Mouse (Mus musculus): ENCODE results near the gene Nudt17. TPM values are rescaled to one million over a fixed set of nuclear protein-coding genes. Genes with fewer than 3 reads are reported as not detected.
"Not testable (repeated sequence)": the region's sequence is repeated elsewhere in the genome, so short reads cannot be mapped to it uniquely, and the experiment has no call there.

The Nudt17 gene
- 20.0 and 24.7 TPM in 2 replicates for polyA plus RNA-seq (2015; fragmentation: Nextera tagmentation; extraction: Ambion mirVana)

GRCm38 (mm10) chr3:96707903-96708683 is at the start of gene Nudt17:
Gene Nudt17, minus strand, starts transcription at chr3:96708562.
- peak within 1 kb of the TSS; percentile 78 for H3K9ac ChIP-seq (replicated peaks)
- peak within 1 kb of the TSS; percentile 99 for H3K4me2 ChIP-seq
- H3K36me3 ChIP-seq: peaks cover 50% of the 10 kb centered on the region
- 6% methylated on average over 42 of the region's 42 CpGs for WGBS
- H3K27ac ChIP-seq (replicated peaks): no peak within 1 kb of the TSS
- H3K9me3 ChIP-seq (replicated peaks): no peaks in the 10 kb centered on the region
- H3K4me3 ChIP-seq (replicated peaks): peak within 1 kb of the TSS; percentile 55
- H3K27me3 ChIP-seq (replicated peaks): no peaks in the 10 kb centered on the region
- peak; percentile 92 for ATAC-seq (ENCODE audit: low FRiP score)
- peaks cover 6% of the 10 kb centered on the region for H3K4me1 ChIP-seq

DNA sequence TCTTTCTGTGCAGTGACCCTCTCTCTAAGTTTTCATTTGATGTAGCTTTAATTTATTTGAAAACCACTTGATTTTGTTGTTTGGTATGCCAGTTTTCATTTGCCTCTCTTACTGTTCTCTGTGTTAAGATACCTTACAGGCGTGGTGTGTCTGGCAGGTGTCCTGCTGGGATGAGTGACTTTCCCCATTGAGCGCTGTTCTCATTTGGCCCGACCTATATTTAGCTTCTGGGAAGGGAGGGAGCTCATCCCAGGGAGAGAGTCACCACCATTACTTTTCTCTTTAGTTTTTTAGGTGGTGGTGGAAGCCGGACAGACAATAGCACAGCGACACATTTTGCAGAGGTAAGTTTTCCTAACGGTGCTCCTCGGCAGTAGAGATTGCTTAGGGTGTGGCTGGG is 49.3 kb upstream of the Nudt17 start:
- WGBS: 72% methylated on average over 7 of the region's 7 CpGs
- no peak overlapping the region for H3K4me3 ChIP-seq (replicated peaks)
- no peak overlapping the region for H3K4me2 ChIP-seq
- no peaks in the 10 kb centered on the region for H3K4me1 ChIP-seq
- H3K27me3 ChIP-seq (replicated peaks): no peaks in the 10 kb centered on the region
- peaks cover 3% of the 10 kb centered on the region; the same call in 1 of the 2 replicates for H3K36me3 ChIP-seq
- H3K9ac ChIP-seq (replicated peaks): no peak overlapping the region
- H3K27ac ChIP-seq (replicated peaks): no peak overlapping the region
- no peak for ATAC-seq (ENCODE audit: low FRiP score)
- no peaks in the 10 kb centered on the region for H3K9me3 ChIP-seq (replicated peaks)

- H3K9ac ChIP-seq (replicated peaks): no peak overlapping the region
- no peaks in the 10 kb centered on the region for H3K27me3 ChIP-seq (replicated peaks)
- H3K4me1 ChIP-seq: no peaks in the 10 kb centered on the region
- no peak for ATAC-seq (ENCODE audit: low FRiP score)
- WGBS: 98% methylated on average over 1 of the region's 1 CpGs
- no peaks in the 10 kb centered on the region for H3K9me3 ChIP-seq (replicated peaks)
- H3K4me3 ChIP-seq (replicated peaks): no peak overlapping the region
- no peak overlapping the region for H3K27ac ChIP-seq (replicated peaks)
- H3K4me2 ChIP-seq: no peak overlapping the region
- peaks cover 3% of the 10 kb centered on the region; the same call in 1 of the 2 replicates for H3K36me3 ChIP-seq
These were observed 47.6 kb upstream of the Nudt17 start for GRCm38 (mm10) chr3:96755935-96756334.

DNA sequence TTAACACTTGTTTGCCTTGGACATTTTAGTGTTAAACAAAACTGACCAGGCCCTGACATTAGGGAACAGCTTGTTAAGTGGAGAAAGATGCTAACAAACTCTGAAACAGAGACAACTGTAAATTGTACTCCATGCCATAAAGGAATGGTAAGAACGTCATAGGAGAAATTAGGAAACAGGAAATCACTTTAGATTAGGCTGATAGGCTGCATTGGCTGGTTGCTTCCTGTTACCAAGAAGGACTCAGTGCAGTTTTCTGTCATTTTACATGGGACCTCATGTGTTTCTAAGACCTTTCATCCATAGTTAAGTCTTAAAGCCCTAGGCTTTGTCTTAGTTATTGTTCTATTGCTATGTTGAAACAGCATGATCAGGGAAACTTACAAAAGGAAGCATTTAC is 38.5 kb upstream of the Nudt17 start:
- H3K9ac ChIP-seq (replicated peaks): no peak overlapping the region
- 68% methylated on average over 1 of the region's 1 CpGs for WGBS

DNA sequence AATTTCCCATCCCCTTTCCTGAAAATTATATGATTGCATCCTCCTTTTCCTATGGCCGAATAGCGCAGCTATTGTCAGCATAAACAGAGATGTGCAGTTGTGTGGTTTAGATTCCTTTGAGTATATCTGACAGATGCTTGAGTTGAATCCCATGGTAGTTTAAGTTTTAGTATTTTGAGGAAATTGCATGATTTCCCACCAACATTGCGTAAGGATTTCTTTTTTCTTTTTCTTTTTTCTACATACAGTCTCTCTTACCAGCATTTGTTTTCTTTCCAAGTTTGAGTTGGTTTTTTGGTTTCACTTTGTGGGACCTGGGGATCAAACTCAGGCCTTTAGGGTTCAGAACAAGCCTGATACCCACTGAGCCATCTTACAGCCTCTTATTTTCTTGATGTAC is 36.0 kb upstream of the Nudt17 start:
- ATAC-seq (ENCODE audit: low FRiP score): no peak
- no peaks in the 10 kb centered on the region for H3K36me3 ChIP-seq
- 96% methylated on average over 3 of the region's 3 CpGs for WGBS
- H3K9ac ChIP-seq (replicated peaks): no peak overlapping the region
- no peak overlapping the region for H3K4me3 ChIP-seq (replicated peaks)
- no peaks in the 10 kb centered on the region for H3K27me3 ChIP-seq (replicated peaks)
- no peak overlapping the region for H3K4me2 ChIP-seq
- H3K27ac ChIP-seq (replicated peaks): no peak overlapping the region
- no peaks in the 10 kb centered on the region for H3K4me1 ChIP-seq
- H3K9me3 ChIP-seq (replicated peaks): no peaks in the 10 kb centered on the region

More for the DNA sequence above, 38.5 kb upstream of the Nudt17 start:
- Histone ChIP-seq H3K36me3 (no peaks in the 10 kb centered on the region), H3K9me3 (replicated peaks) (no peaks in the 10 kb centered on the region), H3K4me1 (no peaks in the 10 kb centered on the region), H3K27me3 (replicated peaks) (no peaks in the 10 kb centered on the region), H3K4me3 (replicated peaks) (no peak overlapping the region), H3K27ac (replicated peaks) (no peak overlapping the region), H3K4me2 (no peak overlapping the region)
- no peak for ATAC-seq (ENCODE audit: low FRiP score)

DNA sequence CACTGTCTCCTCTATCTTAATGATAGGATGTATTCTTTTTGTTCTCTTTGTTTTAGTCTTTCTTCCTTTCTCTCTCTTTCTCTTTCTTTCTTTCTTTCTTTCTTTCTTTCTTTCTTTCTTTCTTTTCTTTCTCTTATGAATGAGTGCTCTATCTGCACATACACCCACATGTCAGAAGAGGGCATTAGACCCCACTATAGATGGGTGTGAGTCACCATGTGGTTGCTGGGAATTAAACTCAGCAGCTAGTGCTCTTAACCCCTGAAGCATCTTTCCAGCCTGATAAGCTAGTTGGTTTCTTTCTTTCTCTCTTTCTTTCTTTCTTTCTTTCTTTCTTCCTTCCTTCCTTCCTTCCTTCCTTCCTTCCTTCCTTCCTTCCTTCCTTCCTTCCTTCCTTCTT is 31.9 kb upstream of the Nudt17 start:
- H3K4me2 ChIP-seq; H3K36me3 ChIP-seq; H3K9ac ChIP-seq (replicated peaks); ATAC-seq (ENCODE audit: low FRiP score); H3K4me3 ChIP-seq (replicated peaks); H3K4me1 ChIP-seq; H3K27ac ChIP-seq (replicated peaks); H3K9me3 ChIP-seq (replicated peaks); H3K27me3 ChIP-seq (replicated peaks): not testable (repeated sequence)

- Histone ChIP-seq H3K9me3 (replicated peaks) (no peaks in the 10 kb centered on the region), H3K4me2 (no peak overlapping the region), H3K36me3 (no peaks in the 10 kb centered on the region), H3K9ac (replicated peaks) (no peak overlapping the region), H3K27ac (replicated peaks) (no peak overlapping the region), H3K4me3 (replicated peaks) (no peak overlapping the region), H3K27me3 (replicated peaks) (no peaks in the 10 kb centered on the region), H3K4me1 (peaks cover 2% of the 10 kb centered on the region; the same call in 1 of the 2 replicates)
- WGBS: 93% methylated on average over 1 of the region's 1 CpGs
- no peak for ATAC-seq (ENCODE audit: low FRiP score)
These were observed 29.6 kb upstream of the Nudt17 start for GRCm38 (mm10) chr3:96737995-96738394.

DNA sequence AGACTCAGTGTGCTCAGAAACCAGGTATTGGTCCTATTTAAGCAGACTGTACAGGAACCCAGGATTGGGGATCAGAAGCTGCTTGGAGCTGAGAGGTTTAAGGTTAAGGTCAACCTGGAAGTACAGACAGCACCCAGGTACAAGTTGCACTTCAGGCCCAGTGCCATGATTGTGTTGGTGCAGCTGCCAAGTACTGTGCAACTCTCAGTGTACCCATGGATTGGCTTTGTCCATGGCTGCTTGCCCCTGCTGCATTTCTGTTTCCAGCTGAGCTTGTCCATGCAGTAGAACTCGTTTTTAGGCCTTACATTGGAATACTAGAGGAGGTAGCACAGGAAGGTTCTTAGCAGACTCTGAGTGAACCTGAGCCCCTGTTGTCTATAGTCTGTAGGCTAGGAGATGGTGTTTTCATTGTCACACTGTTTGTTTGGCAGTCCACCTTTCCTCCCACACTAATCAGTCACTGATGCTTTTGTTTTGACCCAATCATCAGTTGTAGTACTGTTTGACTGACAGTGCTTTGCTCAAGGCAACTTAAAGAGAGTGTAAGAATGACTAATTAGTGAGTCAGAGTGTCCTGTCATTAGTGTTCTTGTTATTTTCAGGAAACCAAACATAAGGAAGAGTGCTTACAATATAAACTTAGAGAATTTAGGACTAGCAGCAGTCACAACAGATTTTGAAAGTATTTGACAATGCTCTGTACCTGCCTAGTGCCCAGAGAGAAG is 28.8 kb upstream of the Nudt17 start:
- H3K4me1 ChIP-seq: peaks cover 2% of the 10 kb centered on the region; the same call in 1 of the 2 replicates
- no peak overlapping the region for H3K4me2 ChIP-seq
- no peak overlapping the region for H3K9ac ChIP-seq (replicated peaks)
- ATAC-seq (ENCODE audit: low FRiP score): no peak
- H3K36me3 ChIP-seq: no peaks in the 10 kb centered on the region
- no peak overlapping the region for H3K4me3 ChIP-seq (replicated peaks)
- no peak overlapping the region for H3K27ac ChIP-seq (replicated peaks)
- no peaks in the 10 kb centered on the region for H3K27me3 ChIP-seq (replicated peaks)
- H3K9me3 ChIP-seq (replicated peaks): no peaks in the 10 kb centered on the region
- 58% methylated on average over 1 of the region's 1 CpGs for WGBS

- H3K9ac ChIP-seq (replicated peaks): no peak overlapping the region
- H3K4me3 ChIP-seq (replicated peaks): no peak overlapping the region
- 58% methylated on average over 2 of the region's 2 CpGs for WGBS
- H3K9me3 ChIP-seq (replicated peaks): no peaks in the 10 kb centered on the region
- H3K4me1 ChIP-seq: peaks cover 11% of the 10 kb centered on the region
- H3K4me2 ChIP-seq: no peak overlapping the region
- H3K36me3 ChIP-seq: no peaks in the 10 kb centered on the region
- H3K27ac ChIP-seq (replicated peaks): no peak overlapping the region
- no peak for ATAC-seq (ENCODE audit: low FRiP score)
- H3K27me3 ChIP-seq (replicated peaks): no peaks in the 10 kb centered on the region
These were observed 26.8 kb upstream of the Nudt17 start for GRCm38 (mm10) chr3:96735200-96735599.

DNA sequence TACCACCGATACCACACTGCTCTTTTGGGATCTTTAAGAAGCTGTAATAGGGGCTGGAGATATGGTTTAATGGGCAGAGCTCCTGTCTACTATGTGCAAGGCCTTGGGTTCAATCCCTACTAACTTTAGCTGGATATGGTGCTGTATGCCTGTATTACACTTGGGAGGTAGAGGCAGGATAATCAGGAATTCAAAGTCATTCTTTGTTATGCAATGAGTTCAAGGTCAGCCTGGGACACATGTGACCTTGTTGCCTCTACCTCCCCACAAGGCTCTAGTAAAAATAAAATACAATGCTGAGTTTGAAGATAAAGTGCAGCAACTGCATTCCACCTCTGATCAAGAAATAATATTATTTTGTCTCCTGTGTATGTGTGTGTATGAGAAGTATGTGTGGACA is 25.6 kb upstream of the Nudt17 start:
- 97% methylated on average over 1 of the region's 1 CpGs for WGBS
- H3K4me3 ChIP-seq (replicated peaks): no peak overlapping the region
- H3K9ac ChIP-seq (replicated peaks): no peak overlapping the region
- H3K36me3 ChIP-seq: no peaks in the 10 kb centered on the region
- no peaks in the 10 kb centered on the region for H3K9me3 ChIP-seq (replicated peaks)
- peaks cover 22% of the 10 kb centered on the region for H3K4me1 ChIP-seq
- no peak overlapping the region for H3K27ac ChIP-seq (replicated peaks)
- no peak overlapping the region for H3K4me2 ChIP-seq
- no peaks in the 10 kb centered on the region for H3K27me3 ChIP-seq (replicated peaks)
- ATAC-seq (ENCODE audit: low FRiP score): no peak

- Histone ChIP-seq H3K4me2 (no peak overlapping the region), H3K36me3 (no peaks in the 10 kb centered on the region), H3K9ac (replicated peaks) (no peak overlapping the region), H3K4me1 (peaks cover 37% of the 10 kb centered on the region), H3K27ac (replicated peaks) (no peak overlapping the region), H3K9me3 (replicated peaks) (no peaks in the 10 kb centered on the region), H3K27me3 (replicated peaks) (no peaks in the 10 kb centered on the region), H3K4me3 (replicated peaks) (no peak overlapping the region)
- 70% methylated on average over 5 of the region's 5 CpGs for WGBS
- no peak for ATAC-seq (ENCODE audit: low FRiP score)
These were observed 22.4 kb upstream of the Nudt17 start for GRCm38 (mm10) chr3:96730785-96731184.

GRCm38 (mm10) chr3:96729403-96729784 is 21.0 kb upstream of the Nudt17 start:
- Histone ChIP-seq H3K27ac (replicated peaks) (no peak overlapping the region), H3K4me2 (peak overlapping the region; percentile 71), H3K4me3 (replicated peaks) (no peak overlapping the region), H3K4me1 (peaks cover 35% of the 10 kb centered on the region), H3K27me3 (replicated peaks) (no peaks in the 10 kb centered on the region), H3K36me3 (no peaks in the 10 kb centered on the region), H3K9ac (replicated peaks) (no peak overlapping the region), H3K9me3 (replicated peaks) (no peaks in the 10 kb centered on the region)
- ATAC-seq (ENCODE audit: low FRiP score): no peak
- 85% methylated on average over 3 of the region's 3 CpGs for WGBS
